Mouse (Mus musculus): ENCODE measurements around the gene Rps6kb2. TPM values are rescaled to one million over a fixed set of nuclear protein-coding genes. Genes with fewer than 3 reads are reported as not detected.
"Not testable (repeated sequence)": the region's sequence is repeated elsewhere in the genome, so short reads cannot be mapped to it uniquely, and the experiment has no call there.

The Rps6kb2 gene
- polyA plus RNA-seq, 1 experiment = 79.5 TPM

DNA sequence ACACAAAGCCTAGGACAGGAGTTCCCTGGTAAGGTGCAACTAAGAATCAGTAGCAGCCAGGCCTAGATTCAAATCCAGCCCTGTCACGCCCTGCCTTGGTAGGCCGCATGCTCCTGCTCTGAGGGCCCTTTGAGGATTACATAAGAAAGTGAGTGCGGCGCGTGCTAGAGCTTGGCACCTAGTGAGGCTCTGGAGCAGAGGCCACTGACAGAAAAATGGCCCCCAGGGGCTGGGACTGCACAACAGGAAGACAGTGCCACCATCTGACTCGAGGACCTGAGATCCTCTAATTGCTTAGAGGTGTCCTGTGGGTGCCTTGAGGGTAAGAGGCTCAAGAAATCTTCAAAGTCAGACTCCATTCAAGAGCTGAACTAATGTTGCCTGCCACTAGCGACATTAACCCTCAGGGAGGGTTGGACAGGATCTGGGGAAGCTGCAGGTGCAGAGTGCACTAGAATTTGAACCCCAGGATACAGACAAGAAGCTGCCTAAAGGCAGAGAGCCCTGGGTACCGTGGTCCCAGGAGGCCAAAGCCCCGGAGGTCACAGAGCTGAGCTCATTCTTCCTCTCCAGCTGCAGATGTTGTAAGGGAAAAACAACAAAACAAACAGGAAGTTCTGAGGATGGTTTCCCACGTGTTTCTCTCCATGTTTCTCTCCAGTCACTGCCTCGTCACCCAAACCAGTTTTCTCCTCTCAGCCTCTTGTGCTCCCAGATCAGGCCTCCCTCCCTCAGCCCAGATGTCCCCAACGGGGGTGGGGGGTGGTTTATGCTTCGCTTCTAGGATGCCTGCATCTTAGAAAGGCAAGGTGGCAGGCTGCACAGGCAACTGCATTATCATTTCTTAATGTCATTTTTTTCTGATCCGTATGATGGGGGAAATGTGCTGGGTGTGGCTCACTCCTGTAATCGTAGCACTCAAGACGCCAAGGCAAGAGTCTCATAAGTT lies 18.3 kb downstream of the Rps6kb2 start:
- no peak for TF ChIP-seq POLR2A (IDR thresholded peaks at IDR 0.05; ENCODE audit: extremely low read depth, insufficient read depth, low read length)
- no peak for TF ChIP-seq CTCF (IDR thresholded peaks at IDR 0.05; ENCODE audit: extremely low read depth, insufficient read depth, low read length)
- Histone ChIP-seq H3K27ac (ENCODE audit: insufficient read depth, low read length) (no peak overlapping the region), H3K4me1 (ENCODE audit: control insufficient read depth, insufficient read depth, low read length) (peaks cover 7% of the 10 kb centered on the region), H3K4me3 (ENCODE audit: insufficient read depth, low read length) (no peak overlapping the region)

DNA sequence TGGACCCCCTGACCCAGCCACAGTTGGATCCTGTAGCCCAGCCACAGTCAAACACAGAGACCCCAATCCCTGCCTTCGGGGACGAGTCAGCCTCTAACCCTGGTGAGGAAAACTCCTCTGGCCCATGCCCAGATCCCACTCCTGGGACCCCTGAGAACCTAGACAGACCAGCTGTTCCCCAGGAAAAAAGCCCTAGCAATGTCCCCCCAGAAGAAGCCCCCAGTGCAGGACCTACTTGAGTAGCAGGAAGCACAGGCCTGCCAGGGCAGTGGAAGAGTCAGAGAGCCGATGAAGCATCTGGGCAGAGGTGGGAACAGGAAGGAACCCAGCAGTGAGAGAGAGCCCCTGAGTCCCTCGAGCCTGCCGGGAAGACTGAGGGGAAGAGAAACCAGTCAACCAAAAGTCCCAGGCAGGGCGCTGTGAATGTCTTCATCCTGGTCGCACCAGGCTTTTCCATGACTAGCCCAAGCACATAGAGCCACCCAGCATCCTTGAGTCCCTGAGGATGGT lies 19.3 kb downstream of the Rps6kb2 start, which contains the start of gene Cabp4:
Cabp4 (minus strand) TSS at position 275 of the 510 bp plus-strand sequence.
- Histone ChIP-seq H3K27ac (ENCODE audit: insufficient read depth, low read length) (no peak within 1 kb of the TSS), H3K4me1 (ENCODE audit: control insufficient read depth, insufficient read depth, low read length) (peaks cover 7% of the 10 kb centered on the region), H3K4me3 (ENCODE audit: insufficient read depth, low read length) (no peak within 1 kb of the TSS)
- TF ChIP-seq CTCF (IDR thresholded peaks at IDR 0.05; ENCODE audit: extremely low read depth, insufficient read depth, low read length) (no peak), POLR2A (IDR thresholded peaks at IDR 0.05; ENCODE audit: extremely low read depth, insufficient read depth, low read length) (no peak)

DNA sequence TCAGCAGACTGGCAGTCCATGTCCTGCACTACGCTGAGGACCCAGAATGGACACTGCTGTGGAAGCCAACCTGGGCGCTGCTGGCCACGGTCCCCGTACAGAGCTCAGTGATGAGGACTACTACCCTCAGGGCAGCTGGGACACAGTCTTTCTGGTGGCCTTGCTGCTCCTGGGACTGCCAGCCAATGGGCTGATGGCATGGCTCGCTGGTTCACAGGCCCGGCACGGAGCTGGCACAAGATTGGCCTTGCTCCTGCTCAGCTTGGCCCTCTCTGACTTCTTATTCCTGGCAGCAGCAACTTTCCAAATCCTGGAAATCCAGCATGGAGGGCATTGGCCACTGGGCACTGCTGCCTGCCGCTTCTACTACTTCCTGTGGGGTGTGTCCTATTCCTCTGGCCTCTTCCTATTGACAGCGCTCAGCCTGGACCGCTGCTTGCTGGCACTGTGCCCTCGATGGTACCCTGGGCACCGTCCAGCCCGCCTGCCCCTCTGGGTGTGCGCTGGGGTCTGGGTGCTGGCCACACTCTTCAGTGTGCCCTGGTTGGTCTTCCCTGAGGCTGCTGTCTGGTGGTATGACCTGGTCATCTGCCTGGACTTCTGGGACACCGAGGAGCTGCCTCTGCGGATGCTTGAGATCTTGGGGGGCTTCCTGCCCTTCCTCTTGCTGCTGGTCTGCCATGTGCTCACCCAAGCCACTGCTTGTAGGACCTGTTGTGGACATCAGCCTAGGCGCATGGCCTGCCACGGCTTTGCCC lies 20.6 kb downstream of the Rps6kb2 start:
- H3K4me3 ChIP-seq (ENCODE audit: insufficient read depth, low read length) = no peak overlapping the region
- no peak for TF ChIP-seq CTCF (IDR thresholded peaks at IDR 0.05; ENCODE audit: extremely low read depth, insufficient read depth, low read length)
- no peak for TF ChIP-seq POLR2A (IDR thresholded peaks at IDR 0.05; ENCODE audit: extremely low read depth, insufficient read depth, low read length)
- peaks cover 4% of the 10 kb centered on the region; the same call in 1 of the 2 replicates for H3K4me1 ChIP-seq (ENCODE audit: control insufficient read depth, insufficient read depth, low read length)
- no peak overlapping the region for H3K27ac ChIP-seq (ENCODE audit: insufficient read depth, low read length)

DNA sequence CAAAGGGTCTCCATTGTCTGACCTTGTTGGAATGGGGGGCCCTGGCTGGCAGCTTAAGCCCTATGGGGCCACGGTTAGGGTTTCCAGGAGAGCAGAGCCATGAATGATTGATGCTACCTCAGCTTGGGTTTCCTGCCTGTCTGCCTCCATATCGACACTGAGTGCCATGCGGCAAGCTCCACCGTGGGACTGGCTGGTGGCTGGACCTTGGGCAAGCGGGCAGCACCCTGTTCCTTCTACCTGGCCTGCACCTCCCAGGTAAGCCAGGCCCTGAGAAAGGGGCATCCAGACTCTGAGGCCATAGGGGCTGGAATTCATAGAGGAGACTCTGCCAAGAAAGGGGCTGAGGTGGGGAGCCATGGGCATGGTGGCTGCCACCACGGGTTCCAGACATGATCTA lies 23.0 kb downstream of the Rps6kb2 start:
- Histone ChIP-seq H3K27ac (ENCODE audit: insufficient read depth, low read length) (no peak overlapping the region), H3K4me3 (ENCODE audit: insufficient read depth, low read length) (no peak overlapping the region), H3K4me1 (ENCODE audit: control insufficient read depth, insufficient read depth, low read length) (peaks cover 1% of the 10 kb centered on the region; the same call in 1 of the 2 replicates)
- TF ChIP-seq POLR2A (IDR thresholded peaks at IDR 0.05; ENCODE audit: extremely low read depth, insufficient read depth, low read length) = no peak

DNA sequence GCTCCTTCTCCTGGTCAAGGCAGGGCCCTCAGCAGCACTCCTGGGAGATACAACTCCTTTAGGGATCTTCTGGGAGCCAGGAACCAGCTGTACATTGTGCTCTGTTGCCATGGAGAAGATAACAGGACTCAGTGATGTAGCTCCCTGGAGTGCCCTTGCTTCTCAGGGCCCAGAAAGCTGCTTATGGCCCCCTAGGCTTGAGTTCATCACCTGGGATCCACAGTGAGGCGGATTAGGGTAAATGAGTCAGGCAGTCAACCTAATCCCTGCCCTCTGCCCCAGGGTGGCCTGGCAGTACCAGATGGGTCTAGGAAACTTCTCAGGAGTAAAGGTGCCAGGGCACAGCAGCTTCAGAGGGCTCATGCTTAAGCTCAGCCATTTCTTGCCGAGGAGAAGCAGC lies 23.7 kb downstream of the Rps6kb2 start, which contains the start of gene Gpr152:
Gpr152 (plus strand) TSS at position 342 of the 400 bp plus-strand sequence.
- Histone ChIP-seq H3K4me1 (ENCODE audit: control insufficient read depth, insufficient read depth, low read length) (peaks cover 1% of the 10 kb centered on the region; the same call in 1 of the 2 replicates), H3K27ac (ENCODE audit: insufficient read depth, low read length) (no peak within 1 kb of the TSS), H3K4me3 (ENCODE audit: insufficient read depth, low read length) (no peak within 1 kb of the TSS)
- TF ChIP-seq POLR2A (IDR thresholded peaks at IDR 0.05; ENCODE audit: extremely low read depth, insufficient read depth, low read length) (no peak), CTCF (IDR thresholded peaks at IDR 0.05; ENCODE audit: extremely low read depth, insufficient read depth, low read length) (no peak)

DNA sequence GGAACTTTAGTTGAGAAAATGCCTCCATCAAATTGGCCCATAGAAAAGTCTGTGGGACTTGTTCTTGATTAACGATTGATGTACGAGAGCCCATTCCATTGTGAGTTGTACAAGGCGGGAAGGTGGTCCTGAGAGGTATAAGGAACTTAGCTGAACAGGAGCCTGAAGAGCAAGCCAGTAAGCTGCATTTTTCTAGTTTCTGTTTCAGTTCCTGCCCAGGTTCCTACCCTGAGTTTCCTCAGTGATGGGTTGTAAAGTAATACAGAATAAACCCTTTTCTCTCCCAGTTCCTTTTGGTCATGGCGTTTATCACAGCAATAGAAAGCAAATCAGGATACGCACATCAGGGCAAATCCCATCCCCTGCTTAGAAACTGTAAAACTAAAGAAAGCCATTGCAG lies 25.2 kb downstream of the Rps6kb2 start:
- TF ChIP-seq CTCF (IDR thresholded peaks at IDR 0.05; ENCODE audit: extremely low read depth, insufficient read depth, low read length) (no peak), POLR2A (IDR thresholded peaks at IDR 0.05; ENCODE audit: extremely low read depth, insufficient read depth, low read length) (no peak)
- Histone ChIP-seq H3K27ac (ENCODE audit: insufficient read depth, low read length) (no peak overlapping the region), H3K4me3 (ENCODE audit: insufficient read depth, low read length) (no peak overlapping the region), H3K4me1 (ENCODE audit: control insufficient read depth, insufficient read depth, low read length) (peaks cover 1% of the 10 kb centered on the region; the same call in 1 of the 2 replicates)

DNA sequence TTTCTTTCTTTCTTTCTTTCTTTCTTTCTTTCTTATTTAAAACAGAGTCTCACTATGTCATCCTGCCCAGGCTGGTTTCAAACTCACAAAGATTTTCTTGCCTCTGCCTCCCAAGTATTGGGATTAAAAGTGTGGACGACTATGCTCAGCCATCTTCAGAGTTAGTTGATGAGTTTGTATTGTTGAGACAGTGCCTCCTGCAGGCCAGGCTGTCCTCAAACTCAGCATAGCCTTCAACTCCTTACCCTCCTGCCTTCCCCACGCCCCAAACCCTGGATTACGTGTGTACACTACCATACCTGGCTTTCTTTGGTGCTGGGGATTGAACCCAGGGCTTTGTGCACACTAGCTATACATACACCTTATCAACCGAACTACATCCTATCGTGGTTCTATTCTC lies 26.7 kb downstream of the Rps6kb2 start:
- H3K4me1 ChIP-seq (ENCODE audit: control insufficient read depth, insufficient read depth, low read length) = peaks cover 1% of the 10 kb centered on the region; the same call in 1 of the 2 replicates
- H3K4me3 ChIP-seq (ENCODE audit: insufficient read depth, low read length) = no peak overlapping the region
- H3K27ac ChIP-seq (ENCODE audit: insufficient read depth, low read length) = no peak overlapping the region
- TF ChIP-seq POLR2A (IDR thresholded peaks at IDR 0.05; ENCODE audit: extremely low read depth, insufficient read depth, low read length) = no peak
- TF ChIP-seq CTCF (IDR thresholded peaks at IDR 0.05; ENCODE audit: extremely low read depth, insufficient read depth, low read length) = no peak

DNA sequence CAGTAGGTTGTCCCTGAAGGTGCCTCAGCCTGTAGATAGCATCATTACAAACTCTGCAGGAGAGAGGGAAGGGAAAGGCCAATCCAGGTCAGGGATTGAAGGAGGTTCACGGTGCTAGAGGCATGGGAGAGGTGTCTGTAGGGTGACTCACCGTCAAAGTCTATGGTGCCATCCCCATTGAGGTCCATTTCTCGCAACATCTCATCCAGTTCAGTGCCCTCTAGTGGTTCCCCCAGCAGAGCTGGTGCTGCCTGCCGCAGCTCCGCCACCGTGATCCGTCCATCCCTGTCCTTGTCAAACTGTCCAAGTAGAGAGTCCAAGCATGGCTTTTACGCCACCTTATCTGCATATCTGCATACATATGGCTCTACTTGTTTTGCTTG lies 27.2 kb downstream of the Rps6kb2 start:
- H3K27ac ChIP-seq (ENCODE audit: insufficient read depth, low read length); H3K4me3 ChIP-seq (ENCODE audit: insufficient read depth, low read length); H3K4me1 ChIP-seq (ENCODE audit: control insufficient read depth, insufficient read depth, low read length): not testable (repeated sequence)
- 0 out of 2 replicates have a peak, but pooled peaks have one; percentile 19 for TF ChIP-seq CTCF (IDR thresholded peaks at IDR 0.05; ENCODE audit: extremely low read depth, insufficient read depth, low read length)

DNA sequence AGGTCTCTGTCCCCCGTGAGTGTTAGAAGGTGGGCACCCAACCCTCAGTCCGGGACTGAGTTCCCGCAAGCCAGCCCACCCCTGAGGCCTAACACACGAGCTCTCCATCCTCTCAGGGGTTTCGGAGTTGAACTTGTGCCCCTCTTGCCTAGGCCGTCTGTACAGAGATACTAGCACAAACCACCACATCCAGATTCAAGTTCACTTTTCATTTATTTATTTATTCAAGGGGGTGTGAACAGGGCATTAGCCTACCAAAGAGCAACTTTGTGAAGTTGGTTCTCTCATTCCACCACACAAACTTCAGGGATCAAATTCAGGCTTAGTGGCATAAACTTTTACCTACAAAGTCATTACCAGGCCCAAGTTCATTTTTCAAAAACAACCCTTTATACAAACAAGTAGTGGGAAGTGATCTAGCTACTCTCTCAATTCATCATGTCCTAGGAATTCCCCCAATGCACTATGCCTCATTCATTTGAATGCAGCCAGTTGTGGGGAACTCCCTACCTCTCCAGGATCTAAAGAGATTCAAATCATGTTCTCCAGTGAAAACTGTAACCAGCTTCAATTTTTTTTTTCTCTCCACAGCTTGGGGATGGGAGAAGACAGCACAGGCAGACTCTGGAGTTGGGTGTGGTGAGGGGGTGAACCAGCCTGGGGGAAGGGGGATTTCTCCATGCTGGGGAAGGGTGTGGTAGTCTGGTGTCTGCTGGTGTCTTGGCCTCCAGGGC lies 27.8 kb downstream of the Rps6kb2 start:
- H3K4me3 ChIP-seq (ENCODE audit: insufficient read depth, low read length); H3K4me1 ChIP-seq (ENCODE audit: control insufficient read depth, insufficient read depth, low read length); H3K27ac ChIP-seq (ENCODE audit: insufficient read depth, low read length): not testable (repeated sequence)
